Mouse (Mus musculus): ENCODE measurements around the gene Nr5a2.

DNA sequence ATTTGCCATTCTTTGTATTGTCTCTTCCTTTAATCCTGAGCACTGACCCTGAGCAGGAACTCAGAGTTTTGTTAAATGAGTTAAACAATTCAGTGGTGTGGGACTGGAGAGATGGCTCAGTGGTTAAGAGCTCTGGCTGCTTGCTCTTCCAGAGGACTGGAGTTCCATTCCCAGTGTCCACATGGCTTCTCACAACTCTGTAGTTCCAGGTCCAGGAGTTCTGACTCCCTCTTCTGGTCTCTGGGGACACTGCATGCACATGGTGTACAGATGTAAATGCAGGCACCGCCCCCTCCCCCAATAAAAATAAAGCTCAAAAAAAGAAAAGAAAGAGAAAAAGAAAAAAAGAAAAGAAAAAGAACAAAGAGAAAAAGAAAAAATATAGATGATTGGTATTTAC is 43.6 kb upstream of the Nr5a2 start:
- TF ChIP-seq POLR2A (IDR thresholded peaks at IDR 0.05; ENCODE audit: insufficient read length, low read depth) (no peak), MYOD1 (IDR thresholded peaks at IDR 0.05; ENCODE audit: control insufficient read depth in 1 of 3, insufficient read length in 2 of 3, low read depth in 2 of 3) (no peak), E2F4 (IDR thresholded peaks at IDR 0.05; ENCODE audit: insufficient read depth) (no peak), SRF (IDR thresholded peaks at IDR 0.05; ENCODE audit: control insufficient read depth, insufficient read length, low read depth) (no peak), TCF12 (IDR thresholded peaks at IDR 0.05; ENCODE audit: insufficient read depth, poor library complexity, severe bottlenecking) (no peak), POLR2AphosphoS2 (IDR thresholded peaks at IDR 0.05; ENCODE audit: insufficient read length, low read depth) (no peak), MAX (IDR thresholded peaks at IDR 0.05; ENCODE audit: low read depth) (no peak), USF1 (IDR thresholded peaks at IDR 0.05; ENCODE audit: low read depth) (no peak)

Measured in myocyte (in vitro differentiated cells).